In genomic region chr1:59534976-59535810, GRCm38 (mm10) we compare ENCODE assay signal across 10 mouse cellular contexts. TPM values are rescaled to one million over a fixed set of nuclear protein-coding genes. Genes with fewer than 3 reads are reported as not detected.
DNase-seq lines count a peak whose midpoint lies in the region; ATAC-seq and TF ChIP-seq lines count a peak whose summit lies in the region.
"Had no signal": no experiment of that assay in that cellular context is flagged by ENCODE, and none has a peak within 500 bp of the region (broad histone marks: within the 10 kb centered on the region; RNA-seq: fewer than 3 reads in every experiment).

No protein-coding gene starts in this region.

- H3K9ac ChIP-seq in embryonic facial prominence, embryonic 15.5 days = no peak overlapping the region
- no peak overlapping the region for H3K9ac ChIP-seq in midbrain, embryonic 12.5 days (replicated peaks)
- H3K9ac ChIP-seq in stomach, postnatal 0 days (ENCODE audit: low read length) = no peak overlapping the region

- H3K27ac ChIP-seq in embryonic facial prominence, embryonic 15.5 days (replicated peaks) = peak overlapping the region; percentile 19
- peak overlapping the region; percentile 20 for H3K27ac ChIP-seq in midbrain, embryonic 12.5 days (replicated peaks)
- H3K27ac ChIP-seq in stomach, postnatal 0 days (replicated peaks) = no peak overlapping the region
- H3K27ac ChIP-seq: kidney, postnatal 0 days had no signal

- peak; percentile 62 for DNase-seq in brain, embryonic 18.5 days (ENCODE audit: low read depth, low spot score)
- peak; percentile 62 to 74 for DNase-seq in layer of hippocampus, adult 18-20 months (ENCODE audit: low spot score in 2 of 2)
- no peak for DNase-seq in testis, postnatal 10 days (ENCODE audit: low spot score)
- no peak for DNase-seq in stomach, postnatal 0 days (ENCODE audit: low spot score)
- DNase-seq in thymus, postnatal 0 days (ENCODE audit: low spot score) = no peak
- no peak for DNase-seq in gastrocnemius, adult 18-20 months (ENCODE audit: low spot score)

- H3K4me1 ChIP-seq in embryonic facial prominence, embryonic 15.5 days = peaks cover 10% of the 10 kb centered on the region; the same call in 1 of the 2 replicates
- peaks cover 21% of the 10 kb centered on the region for H3K4me1 ChIP-seq in midbrain, embryonic 12.5 days
- no peaks in the 10 kb centered on the region for H3K4me1 ChIP-seq in stomach, postnatal 0 days (replicated peaks; ENCODE audit: control insufficient read depth, insufficient read depth)

- ATAC-seq in embryonic facial prominence, embryonic 15.5 days (ENCODE audit: insufficient number of reproducible peaks, low FRiP score, low TSS enrichment, low read depth) = peak; percentile 72
- ATAC-seq in midbrain, embryonic 12.5 days (ENCODE audit: low FRiP score, low read depth) = peak; percentile 75
- no peak for ATAC-seq in stomach, postnatal 0 days (ENCODE audit: low FRiP score, low TSS enrichment)

- TF ChIP-seq EP300 in stomach, postnatal 0 days (optimal IDR thresholded peaks at IDR 0.05) = no peak

- H3K9me3 ChIP-seq in embryonic facial prominence, embryonic 15.5 days (replicated peaks) = no peaks in the 10 kb centered on the region
- H3K9me3 ChIP-seq in midbrain, embryonic 12.5 days = no peaks in the 10 kb centered on the region
- H3K9me3 ChIP-seq in stomach, postnatal 0 days (ENCODE audit: control insufficient read depth, low read length) = no peaks in the 10 kb centered on the region
- H3K9me3 ChIP-seq: G1E had no signal

- WGBS in embryonic facial prominence, embryonic 15.5 days = 14% methylated on average over 5 of the region's 5 CpGs
- WGBS in midbrain, embryonic 12.5 days = 23% methylated on average over 5 of the region's 5 CpGs
- 46% methylated on average over 5 of the region's 5 CpGs for WGBS in stomach, postnatal 0 days

- no peak overlapping the region for H3K4me3 ChIP-seq in embryonic facial prominence, embryonic 15.5 days (replicated peaks)
- no peak overlapping the region for H3K4me3 ChIP-seq in midbrain, embryonic 12.5 days
- H3K4me3 ChIP-seq in stomach, postnatal 0 days (ENCODE audit: low read depth, low read length) = no peak overlapping the region

- H3K27me3 ChIP-seq in embryonic facial prominence, embryonic 15.5 days = no peaks in the 10 kb centered on the region
- H3K27me3 ChIP-seq in midbrain, embryonic 12.5 days = no peaks in the 10 kb centered on the region
- no peaks in the 10 kb centered on the region for H3K27me3 ChIP-seq in stomach, postnatal 0 days (ENCODE audit: control insufficient read depth, insufficient read depth, low read length)

- no peaks in the 10 kb centered on the region for H3K36me3 ChIP-seq in embryonic facial prominence, embryonic 15.5 days
- H3K36me3 ChIP-seq in midbrain, embryonic 12.5 days = no peaks in the 10 kb centered on the region
- H3K36me3 ChIP-seq in stomach, postnatal 0 days (ENCODE audit: control insufficient read depth, insufficient read depth, low read length) = no peaks in the 10 kb centered on the region
- H3K36me3 ChIP-seq: G1E had no signal

- no peak for TF ChIP-seq CTCF in stomach, postnatal 0 days (IDR thresholded peaks at IDR 0.05; ENCODE audit: low read depth)

- H3K4me2 ChIP-seq in embryonic facial prominence, embryonic 15.5 days (replicated peaks) = no peak overlapping the region
- H3K4me2 ChIP-seq in midbrain, embryonic 12.5 days (replicated peaks) = no peak overlapping the region
- no peak overlapping the region for H3K4me2 ChIP-seq in stomach, postnatal 0 days (replicated peaks; ENCODE audit: low read depth)

RNA-seq across cellular contexts. Expression of gene Gm973, which starts 19.1 kb away (rescaled TPM):
- 9.0 and 13.4 TPM in 2 replicates for polyA plus RNA-seq in embryonic facial prominence, embryonic 15.5 days (2015; fragmentation: Nextera tagmentation; extraction: Ambion mirVana)
- 10 to 100 TPM; 14.8 to 15.1 TPM for total RNA-seq in layer of hippocampus, adult 18-20 months (2021)
- polyA plus RNA-seq in midbrain, embryonic 12.5 days (2016; fragmentation: Nextera tagmentation; extraction: Ambion mirVana) = 3.9 and 6.7 TPM in 2 replicates
- polyA plus RNA-seq in stomach, postnatal 0 days (2015; fragmentation: Nextera tagmentation; extraction: Ambion mirVana) = 0.51 and 1.2 TPM in 2 replicates
- 1.3 and 1.4 TPM in 2 replicates for polyA plus RNA-seq in thymus, postnatal 0 days (2015; fragmentation: Nextera tagmentation; extraction: Ambion mirVana)
- 1 to 10 TPM in 1 of 2 experiments, under 1 TPM in 1; 0.87 to 1.4 TPM for total RNA-seq in gastrocnemius, adult 18-20 months (2021)

RNA-seq across cellular contexts. Expression of gene Fzd7, which starts 53.0 kb away (rescaled TPM):
- 11.9 TPM in 2 replicates for polyA plus RNA-seq in embryonic facial prominence, embryonic 15.5 days (2015; fragmentation: Nextera tagmentation; extraction: Ambion mirVana)
- 1 to 10 TPM; 8.4 to 9.0 TPM for total RNA-seq in layer of hippocampus, adult 18-20 months (2021)
- polyA plus RNA-seq in midbrain, embryonic 12.5 days (2016; fragmentation: Nextera tagmentation; extraction: Ambion mirVana) = 6.3 and 8.7 TPM in 2 replicates
- polyA plus RNA-seq in stomach, postnatal 0 days (2015; fragmentation: Nextera tagmentation; extraction: Ambion mirVana) = 3.9 and 4.5 TPM in 2 replicates
- polyA plus RNA-seq in thymus, postnatal 0 days (2015; fragmentation: Nextera tagmentation; extraction: Ambion mirVana) = 2.3 TPM in 2 replicates
- 10 to 100 TPM; 25.9 to 52.4 TPM for total RNA-seq in gastrocnemius, adult 18-20 months (2021)

Comparison
In these comparisons a context has a peak if more than half of its experiments do, and no peak if none do; other contexts are left out.
1. DNase-seq: peak in brain, embryonic 18.5 days (single experiment) and layer of hippocampus, adult 18-20 months (2 of 2); none in testis, postnatal 10 days (single experiment), stomach, postnatal 0 days (single experiment), thymus, postnatal 0 days (single experiment) and gastrocnemius, adult 18-20 months (single experiment).